Mouse (Mus musculus): ENCODE data around the gene Prpf19. TPM values are rescaled to one million over a fixed set of nuclear protein-coding genes. Genes with fewer than 3 reads are reported as not detected.

Prpf19 gene
- polyA plus RNA-seq, 1 experiment = 4.1 TPM

- no peak for TF ChIP-seq TAL1 (IDR thresholded peaks at IDR 0.05; ENCODE audit: low read length)
- peaks cover 77% of the 10 kb centered on the region for H3K36me3 ChIP-seq (ENCODE audit: control insufficient read depth)
Observed at GRCm38 (mm10) chr19:10905728-10906000, 10.6 kb downstream of the Prpf19 start.

GRCm38 (mm10) chr19:10907891-10908290, 12.9 kb downstream of the Prpf19 start:
- Histone ChIP-seq H3K36me3 (ENCODE audit: control insufficient read depth) (peaks cover 54% of the 10 kb centered on the region), H3K4me3 (replicated peaks) (no peak overlapping the region), H3K27me3 (ENCODE audit: control insufficient read depth) (no peaks in the 10 kb centered on the region), H3K9me3 (ENCODE audit: control insufficient read depth, low read length) (no peaks in the 10 kb centered on the region), H3K4me1 (ENCODE audit: control insufficient read depth) (no peaks in the 10 kb centered on the region)
- TF ChIP-seq GATA1 (IDR thresholded peaks at IDR 0.05; ENCODE audit: low read length) = no peak
- no peak for TF ChIP-seq TAL1 (IDR thresholded peaks at IDR 0.05; ENCODE audit: low read length)

More at GRCm38 (mm10) chr19:10905728-10906000, 10.6 kb downstream of the Prpf19 start:
- no peaks in the 10 kb centered on the region for H3K4me1 ChIP-seq (ENCODE audit: control insufficient read depth)
- no peak overlapping the region for H3K4me3 ChIP-seq (replicated peaks)
- H3K9me3 ChIP-seq (ENCODE audit: control insufficient read depth, low read length) = no peaks in the 10 kb centered on the region
- H3K27me3 ChIP-seq (ENCODE audit: control insufficient read depth) = no peaks in the 10 kb centered on the region

- Histone ChIP-seq H3K36me3 (ENCODE audit: control insufficient read depth) (peaks cover 41% of the 10 kb centered on the region), H3K9me3 (ENCODE audit: control insufficient read depth, low read length) (no peaks in the 10 kb centered on the region)
- TF ChIP-seq GATA1 (IDR thresholded peaks at IDR 0.05; ENCODE audit: low read length) (no peak), TAL1 (IDR thresholded peaks at IDR 0.05; ENCODE audit: low read length) (no peak)
Observed at GRCm38 (mm10) chr19:10909087-10909721, 14.2 kb downstream of the Prpf19 start.

GRCm38 (mm10) chr19:10914291-10914690, 19.3 kb downstream of the Prpf19 start:
- no peaks in the 10 kb centered on the region for H3K9me3 ChIP-seq (ENCODE audit: control insufficient read depth, low read length)
- peaks cover 7% of the 10 kb centered on the region for H3K27me3 ChIP-seq (ENCODE audit: control insufficient read depth)
- H3K36me3 ChIP-seq (ENCODE audit: control insufficient read depth) = no peaks in the 10 kb centered on the region
- TF ChIP-seq GATA1 (IDR thresholded peaks at IDR 0.05; ENCODE audit: low read length) (no peak), TAL1 (IDR thresholded peaks at IDR 0.05; ENCODE audit: low read length) (no peak)
- peaks cover 6% of the 10 kb centered on the region for H3K4me1 ChIP-seq (ENCODE audit: control insufficient read depth)
- no peak overlapping the region for H3K4me3 ChIP-seq (replicated peaks)

More at GRCm38 (mm10) chr19:10909087-10909721, 14.2 kb downstream of the Prpf19 start:
- no peaks in the 10 kb centered on the region for H3K27me3 ChIP-seq (ENCODE audit: control insufficient read depth)
- H3K4me3 ChIP-seq (replicated peaks) = no peak overlapping the region
- H3K4me1 ChIP-seq (ENCODE audit: control insufficient read depth) = no peaks in the 10 kb centered on the region

GRCm38 (mm10) chr19:10914870-10915269, 19.8 kb downstream of the Prpf19 start:
- Histone ChIP-seq H3K4me3 (replicated peaks) (no peak overlapping the region), H3K27me3 (ENCODE audit: control insufficient read depth) (peaks cover 7% of the 10 kb centered on the region), H3K36me3 (ENCODE audit: control insufficient read depth) (no peaks in the 10 kb centered on the region), H3K9me3 (ENCODE audit: control insufficient read depth, low read length) (no peaks in the 10 kb centered on the region), H3K4me1 (ENCODE audit: control insufficient read depth) (peaks cover 6% of the 10 kb centered on the region)
- TF ChIP-seq GATA1 (IDR thresholded peaks at IDR 0.05; ENCODE audit: low read length) (no peak), TAL1 (IDR thresholded peaks at IDR 0.05; ENCODE audit: low read length) (no peak)

GRCm38 (mm10) chr19:10916506-10916905, 21.5 kb downstream of the Prpf19 start:
- H3K4me3 ChIP-seq (replicated peaks) = no peak overlapping the region
- peaks cover 7% of the 10 kb centered on the region for H3K27me3 ChIP-seq (ENCODE audit: control insufficient read depth)
- TF ChIP-seq GATA1 (IDR thresholded peaks at IDR 0.05; ENCODE audit: low read length) = no peak
- no peak for TF ChIP-seq TAL1 (IDR thresholded peaks at IDR 0.05; ENCODE audit: low read length)
- H3K4me1 ChIP-seq (ENCODE audit: control insufficient read depth) = peaks cover 6% of the 10 kb centered on the region
- no peaks in the 10 kb centered on the region for H3K36me3 ChIP-seq (ENCODE audit: control insufficient read depth)
- H3K9me3 ChIP-seq (ENCODE audit: control insufficient read depth, low read length) = no peaks in the 10 kb centered on the region

GRCm38 (mm10) chr19:10918321-10918991, 23.4 kb downstream of the Prpf19 start:
- TF ChIP-seq TAL1 (IDR thresholded peaks at IDR 0.05; ENCODE audit: low read length) = no peak
- no peak for TF ChIP-seq GATA1 (IDR thresholded peaks at IDR 0.05; ENCODE audit: low read length)
- peaks cover 7% of the 10 kb centered on the region for H3K27me3 ChIP-seq (ENCODE audit: control insufficient read depth)
- no peak overlapping the region for H3K4me3 ChIP-seq (replicated peaks)
- no peaks in the 10 kb centered on the region for H3K9me3 ChIP-seq (ENCODE audit: control insufficient read depth, low read length)
- no peaks in the 10 kb centered on the region for H3K36me3 ChIP-seq (ENCODE audit: control insufficient read depth)
- peaks cover 6% of the 10 kb centered on the region for H3K4me1 ChIP-seq (ENCODE audit: control insufficient read depth)

GRCm38 (mm10) chr19:10920532-10920931, 25.5 kb downstream of the Prpf19 start, which contains the start of gene Zp1:
TSS of gene Zp1 (minus strand) at chr19:10920632.
- no peaks in the 10 kb centered on the region for H3K36me3 ChIP-seq (ENCODE audit: control insufficient read depth)
- H3K4me1 ChIP-seq (ENCODE audit: control insufficient read depth) = peaks cover 6% of the 10 kb centered on the region
- no peak for TF ChIP-seq GATA1 (IDR thresholded peaks at IDR 0.05; ENCODE audit: low read length)
- no peak for TF ChIP-seq TAL1 (IDR thresholded peaks at IDR 0.05; ENCODE audit: low read length)
- no peaks in the 10 kb centered on the region for H3K9me3 ChIP-seq (ENCODE audit: control insufficient read depth, low read length)
- H3K27me3 ChIP-seq (ENCODE audit: control insufficient read depth) = no peaks in the 10 kb centered on the region
- H3K4me3 ChIP-seq (replicated peaks) = no peak within 1 kb of the TSS

- Histone ChIP-seq H3K4me1 (ENCODE audit: control insufficient read depth) (peaks cover 5% of the 10 kb centered on the region), H3K4me3 (replicated peaks) (no peak overlapping the region), H3K27me3 (ENCODE audit: control insufficient read depth) (no peaks in the 10 kb centered on the region), H3K9me3 (ENCODE audit: control insufficient read depth, low read length) (no peaks in the 10 kb centered on the region), H3K36me3 (ENCODE audit: control insufficient read depth) (no peaks in the 10 kb centered on the region)
- TF ChIP-seq GATA1 (IDR thresholded peaks at IDR 0.05; ENCODE audit: low read length) (no peak), TAL1 (IDR thresholded peaks at IDR 0.05; ENCODE audit: low read length) (no peak)
Observed at GRCm38 (mm10) chr19:10921058-10921457, 26.0 kb downstream of the Prpf19 start.
